Mouse (Mus musculus): ENCODE results near the gene Tgif2. TPM values are rescaled to one million over a fixed set of nuclear protein-coding genes. Genes with fewer than 3 reads are reported as not detected.

Gene Tgif2
- polyA plus RNA-seq, 1 experiment from 2014 or later: 13.7 TPM

DNA sequence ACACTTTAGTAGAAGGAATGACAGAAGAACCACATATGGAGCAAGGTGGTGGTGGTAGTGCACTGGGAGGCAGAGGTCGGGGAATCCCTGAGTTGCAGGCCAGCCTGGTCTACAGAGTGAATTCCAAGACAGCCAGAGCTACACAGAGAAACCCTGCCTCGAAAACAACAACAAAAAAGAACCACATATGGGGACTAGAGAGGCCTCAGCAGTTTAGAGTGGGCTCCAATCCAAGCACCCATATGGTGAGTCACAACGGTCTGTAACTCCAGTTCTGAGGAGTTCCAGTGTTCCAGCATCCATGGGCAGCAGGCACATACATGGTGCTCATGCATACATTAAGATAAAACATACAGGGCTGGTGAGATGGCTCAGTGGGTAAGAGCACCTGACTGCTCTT, 24.7 kb downstream of the Tgif2 start:
- H3K27me3 ChIP-seq (replicated peaks; ENCODE audit: insufficient read depth, low read length): no peaks in the 10 kb centered on the region
- ATAC-seq (no peak), DNase-seq (ENCODE audit: low spot score) (peak; percentile 49)
- 0 out of 2 replicates have a peak overlapping the region, but pooled peaks have one; percentile 90 for H3K9ac ChIP-seq (replicated peaks; ENCODE audit: low read depth)
- peaks cover 5% of the 10 kb centered on the region; the same call in 1 of the 2 replicates for H3K36me3 ChIP-seq (ENCODE audit: insufficient read depth, low read length)
- TF ChIP-seq CTCF (IDR thresholded peaks at IDR 0.05): no peak
- H3K4me1 ChIP-seq (ENCODE audit: insufficient read depth, low read depth, low read length): peaks cover 11% of the 10 kb centered on the region; the same call in 1 of the 2 replicates
- 52% methylated on average over 3 of the region's 3 CpGs for WGBS
- peak overlapping the region; percentile 97 for H3K27ac ChIP-seq (ENCODE audit: low read length)
- no peaks in the 10 kb centered on the region for H3K9me3 ChIP-seq (ENCODE audit: low read length)
- H3K4me2 ChIP-seq (replicated peaks; ENCODE audit: low read depth, low read length): peak overlapping the region; percentile 69
- peak overlapping the region; percentile 87; the same call in 1 of the 2 replicates for H3K4me3 ChIP-seq (ENCODE audit: low read depth, low read length)

GRCm38 (mm10) chr2:156868994-156869393, 29.2 kb downstream of the Tgif2 start:
- Histone ChIP-seq H3K4me2 (replicated peaks; ENCODE audit: low read depth, low read length) (no peak overlapping the region), H3K27ac (ENCODE audit: low read length) (no peak overlapping the region), H3K9me3 (ENCODE audit: low read length) (no peaks in the 10 kb centered on the region), H3K36me3 (ENCODE audit: insufficient read depth, low read length) (peaks cover 20% of the 10 kb centered on the region; the same call in 1 of the 2 replicates), H3K9ac (replicated peaks; ENCODE audit: low read depth) (no peak overlapping the region), H3K27me3 (replicated peaks; ENCODE audit: insufficient read depth, low read length) (no peaks in the 10 kb centered on the region), H3K4me3 (ENCODE audit: low read depth, low read length) (no peak overlapping the region), H3K4me1 (ENCODE audit: insufficient read depth, low read depth, low read length) (peaks cover 4% of the 10 kb centered on the region; the same call in 1 of the 2 replicates)
- ATAC-seq (no peak), DNase-seq (ENCODE audit: low spot score) (no peak)
- no peak for TF ChIP-seq EP300 (IDR thresholded peaks at IDR 0.05)
- peak; percentile 6; the same call in 1 of the 2 replicates for TF ChIP-seq CTCF (IDR thresholded peaks at IDR 0.05)
- WGBS: 53% methylated on average over 8 of the region's 8 CpGs

DNA sequence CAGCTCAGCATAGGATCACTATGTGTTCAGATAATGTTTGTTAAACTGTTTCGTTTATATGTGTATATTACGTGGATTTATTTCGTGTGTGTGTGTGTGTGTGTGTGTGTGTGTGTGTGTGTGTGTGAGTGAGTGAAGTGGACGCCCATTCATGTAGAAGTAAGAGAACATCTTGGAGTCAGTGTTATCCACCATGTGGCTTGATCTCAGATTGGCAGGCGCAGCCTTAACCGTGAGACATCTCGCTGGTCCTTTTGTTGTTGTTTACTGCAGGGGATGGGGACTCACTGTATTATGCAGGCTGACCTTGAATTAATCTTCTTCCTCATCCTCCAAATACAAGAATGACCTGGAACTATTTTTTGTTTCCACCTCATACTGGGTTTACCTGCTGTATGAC, 29.7 kb downstream of the Tgif2 start:
- no peaks in the 10 kb centered on the region for H3K9me3 ChIP-seq (ENCODE audit: low read length)
- H3K36me3 ChIP-seq (ENCODE audit: insufficient read depth, low read length): peaks cover 21% of the 10 kb centered on the region; the same call in 1 of the 2 replicates
- no peaks in the 10 kb centered on the region for H3K27me3 ChIP-seq (replicated peaks; ENCODE audit: insufficient read depth, low read length)
- H3K4me1 ChIP-seq (ENCODE audit: insufficient read depth, low read depth, low read length): peaks cover 2% of the 10 kb centered on the region; the same call in 1 of the 2 replicates
- 83% methylated on average over 7 of the region's 7 CpGs for WGBS
- no peak overlapping the region for H3K4me2 ChIP-seq (replicated peaks; ENCODE audit: low read depth, low read length)
- no peak overlapping the region for H3K4me3 ChIP-seq (ENCODE audit: low read depth, low read length)
- no peak for DNase-seq (ENCODE audit: low spot score)
- H3K9ac ChIP-seq (replicated peaks; ENCODE audit: low read depth): no peak overlapping the region
- no peak for TF ChIP-seq EP300 (IDR thresholded peaks at IDR 0.05)
- TF ChIP-seq CTCF (IDR thresholded peaks at IDR 0.05): no peak
- no peak for ATAC-seq
- no peak overlapping the region for H3K27ac ChIP-seq (ENCODE audit: low read length)

GRCm38 (mm10) chr2:156870519-156870918, 30.7 kb downstream of the Tgif2 start:
- 15% methylated on average over 6 of the region's 6 CpGs for WGBS
- Histone ChIP-seq H3K9me3 (ENCODE audit: low read length) (no peaks in the 10 kb centered on the region), H3K27ac (ENCODE audit: low read length) (no peak overlapping the region), H3K4me1 (ENCODE audit: insufficient read depth, low read depth, low read length) (no peaks in the 10 kb centered on the region), H3K9ac (replicated peaks; ENCODE audit: low read depth) (no peak overlapping the region), H3K27me3 (replicated peaks; ENCODE audit: insufficient read depth, low read length) (no peaks in the 10 kb centered on the region), H3K4me3 (ENCODE audit: low read depth, low read length) (no peak overlapping the region), H3K36me3 (ENCODE audit: insufficient read depth, low read length) (peaks cover 25% of the 10 kb centered on the region; the same call in 1 of the 2 replicates), H3K4me2 (replicated peaks; ENCODE audit: low read depth, low read length) (no peak overlapping the region)
- TF ChIP-seq EP300 (IDR thresholded peaks at IDR 0.05) (no peak), CTCF (IDR thresholded peaks at IDR 0.05) (no peak)
- ATAC-seq: 0 out of 2 replicates have a peak, but pooled peaks have one; percentile 31
- no peak for DNase-seq (ENCODE audit: low spot score)

DNA sequence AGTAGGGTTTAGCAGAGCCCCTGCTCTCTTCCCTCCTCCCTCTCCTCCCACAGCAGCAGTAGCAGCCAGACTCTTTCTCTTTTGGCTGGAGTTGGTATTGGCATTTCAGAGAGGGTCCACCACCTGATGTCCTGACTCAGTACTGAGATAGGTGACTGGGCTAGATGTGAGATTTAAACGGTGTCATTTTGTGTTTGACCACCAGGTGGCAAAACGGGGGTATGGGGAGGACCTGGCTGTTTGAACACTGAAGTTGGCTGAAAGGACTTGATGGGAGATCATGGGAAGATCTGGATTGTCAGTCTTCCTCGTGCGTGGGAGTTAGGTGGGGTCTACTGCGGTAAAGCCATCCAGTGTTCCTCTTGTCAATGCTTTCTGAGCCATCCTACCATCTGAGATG, 33.8 kb downstream of the Tgif2 start:
- H3K27ac ChIP-seq (ENCODE audit: low read length): no peak overlapping the region
- no peak overlapping the region for H3K4me2 ChIP-seq (replicated peaks; ENCODE audit: low read depth, low read length)
- ATAC-seq: peak; percentile 40; the same call in 1 of the 2 replicates
- peak; percentile 72 for DNase-seq (ENCODE audit: low spot score)
- H3K4me3 ChIP-seq (ENCODE audit: low read depth, low read length): no peak overlapping the region
- no peaks in the 10 kb centered on the region for H3K9me3 ChIP-seq (ENCODE audit: low read length)
- H3K27me3 ChIP-seq (replicated peaks; ENCODE audit: insufficient read depth, low read length): no peaks in the 10 kb centered on the region
- TF ChIP-seq EP300 (IDR thresholded peaks at IDR 0.05) (no peak), CTCF (IDR thresholded peaks at IDR 0.05) (peak; percentile 87)
- 23% methylated on average over 5 of the region's 5 CpGs for WGBS
- H3K4me1 ChIP-seq (ENCODE audit: insufficient read depth, low read depth, low read length): 0 out of 2 replicates have a peak, but pooled peaks cover 4% of the 10 kb centered on the region
- peaks cover 20% of the 10 kb centered on the region; the same call in 1 of the 2 replicates for H3K36me3 ChIP-seq (ENCODE audit: insufficient read depth, low read length)
- no peak overlapping the region for H3K9ac ChIP-seq (replicated peaks; ENCODE audit: low read depth)

DNA sequence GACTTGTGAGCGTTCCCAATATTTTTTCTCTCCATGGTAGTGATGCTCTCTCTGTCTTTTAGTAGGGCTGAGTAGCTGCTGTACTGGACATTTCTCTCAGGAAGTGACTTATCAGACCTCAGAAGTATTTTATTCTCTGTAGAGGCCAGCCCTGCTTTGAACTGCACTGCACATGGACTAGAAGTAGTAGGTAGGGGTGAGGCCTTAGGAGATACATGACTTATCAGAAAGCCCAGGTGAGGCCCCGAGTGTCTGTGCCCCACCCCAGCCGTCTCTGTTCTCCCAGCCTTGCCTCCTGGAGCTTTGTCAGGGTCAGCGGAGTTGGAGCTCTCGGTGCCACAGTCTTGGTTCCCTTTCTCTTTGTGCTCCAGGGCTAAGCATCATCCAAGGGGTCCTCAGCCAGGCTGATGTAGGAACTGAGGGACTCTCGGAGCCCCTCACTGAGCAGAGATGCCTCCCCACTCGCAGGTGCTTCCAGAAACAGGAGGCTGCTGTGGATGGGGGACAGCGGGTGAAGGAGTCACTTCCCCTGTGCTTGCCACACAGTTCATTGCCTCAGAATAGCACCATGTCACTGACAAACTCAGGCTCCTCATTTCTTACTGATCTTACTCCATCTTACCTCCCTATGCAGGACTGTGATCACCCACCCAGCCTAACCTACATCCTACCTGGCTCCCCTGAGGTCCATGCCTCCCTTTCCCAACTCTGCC, 34.4 kb downstream of the Tgif2 start:
- Histone ChIP-seq H3K9ac (replicated peaks; ENCODE audit: low read depth) (no peak overlapping the region), H3K4me2 (replicated peaks; ENCODE audit: low read depth, low read length) (no peak overlapping the region), H3K4me3 (ENCODE audit: low read depth, low read length) (no peak overlapping the region), H3K9me3 (ENCODE audit: low read length) (no peaks in the 10 kb centered on the region), H3K27ac (ENCODE audit: low read length) (no peak overlapping the region), H3K27me3 (replicated peaks; ENCODE audit: insufficient read depth, low read length) (no peaks in the 10 kb centered on the region), H3K4me1 (ENCODE audit: insufficient read depth, low read depth, low read length) (0 out of 2 replicates have a peak, but pooled peaks cover 4% of the 10 kb centered on the region), H3K36me3 (ENCODE audit: insufficient read depth, low read length) (peaks cover 20% of the 10 kb centered on the region; the same call in 1 of the 2 replicates)
- no peak for DNase-seq (ENCODE audit: low spot score)
- no peak for ATAC-seq
- WGBS: 86% methylated on average over 8 of the region's 8 CpGs
- TF ChIP-seq CTCF (IDR thresholded peaks at IDR 0.05) (no peak), EP300 (IDR thresholded peaks at IDR 0.05) (no peak)

Measured in lung, postnatal 0 days (tissue).